Mouse (Mus musculus) neural tube, embryonic 10.5 days (tissue): ENCODE data around the gene Eif4a3.

ENCODE experiments used
- DNase-seq: peaks from one replicate; pipeline ENCODE4 v3.0.0-alpha.2; 2017; ENCODE audit warnings: low spot score; ENCODE audit errors: extremely low spot score

The Eif4a3 gene

DNA sequence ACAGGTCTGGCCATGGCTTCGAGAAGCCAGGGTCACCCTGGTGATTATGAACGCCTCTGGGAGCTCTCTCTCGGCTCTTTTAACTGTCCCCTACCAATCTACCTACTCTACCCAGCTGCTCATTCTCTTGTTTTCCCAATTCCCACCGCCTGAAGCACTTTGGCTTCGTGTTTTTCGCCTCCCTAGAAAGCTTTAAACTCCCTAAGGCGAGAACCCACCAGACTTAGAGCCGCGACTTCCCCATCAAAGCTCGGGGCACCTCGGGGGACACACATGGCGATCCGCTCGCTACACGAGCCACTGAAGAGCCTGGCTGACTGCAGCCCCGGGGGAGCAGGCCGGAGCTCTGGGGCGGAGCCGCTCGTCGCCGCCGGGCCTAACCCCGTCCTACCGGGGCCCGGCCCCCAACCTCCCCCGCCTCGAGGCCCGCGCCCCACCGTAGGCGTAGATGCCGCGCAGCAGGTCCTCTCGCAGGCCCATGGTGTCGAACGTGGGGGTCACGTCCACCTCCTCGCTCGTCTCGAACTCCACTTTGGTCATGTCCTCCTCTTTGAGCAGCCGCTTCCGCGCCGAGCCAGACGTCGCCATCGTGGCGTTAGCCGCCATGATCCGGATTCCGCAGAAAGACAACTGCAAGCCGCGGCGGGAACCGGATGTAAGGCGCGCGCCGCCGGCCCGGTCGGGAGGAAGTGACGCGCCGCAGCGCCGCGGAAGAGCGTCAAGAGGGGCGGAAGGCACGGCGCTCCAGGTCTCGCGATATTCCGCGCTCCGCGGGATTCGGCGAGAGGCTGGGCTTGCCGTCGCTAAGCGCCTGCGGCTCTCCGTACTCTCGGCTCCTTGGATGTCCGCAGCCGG lies at the start of gene Eif4a3:
Gene Eif4a3 (minus strand): TSS at position 699 of the 855 bp plus-strand sequence.
- peak; percentile 99 for DNase-seq

DNA sequence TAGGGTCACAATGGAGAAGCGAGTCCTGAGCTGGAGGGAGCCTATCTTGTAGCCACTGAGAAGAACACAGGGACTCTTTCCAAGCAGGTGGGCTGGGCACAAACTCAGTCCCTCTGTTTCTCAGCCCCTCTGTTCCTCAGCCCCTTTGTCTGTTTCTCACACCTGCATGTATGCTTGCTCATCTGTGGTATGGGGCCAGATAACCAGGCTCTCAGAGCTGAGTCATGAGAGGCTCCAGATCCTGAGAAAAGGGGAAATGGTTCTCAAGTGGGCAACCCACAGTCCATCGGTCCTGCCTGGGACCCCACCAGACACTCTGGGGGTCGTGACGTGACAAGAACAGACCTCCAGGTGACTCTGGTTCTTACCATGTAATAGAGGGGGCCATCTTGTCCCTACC lies 47.2 kb upstream of the Eif4a3 start:
- no peak for DNase-seq

DNA sequence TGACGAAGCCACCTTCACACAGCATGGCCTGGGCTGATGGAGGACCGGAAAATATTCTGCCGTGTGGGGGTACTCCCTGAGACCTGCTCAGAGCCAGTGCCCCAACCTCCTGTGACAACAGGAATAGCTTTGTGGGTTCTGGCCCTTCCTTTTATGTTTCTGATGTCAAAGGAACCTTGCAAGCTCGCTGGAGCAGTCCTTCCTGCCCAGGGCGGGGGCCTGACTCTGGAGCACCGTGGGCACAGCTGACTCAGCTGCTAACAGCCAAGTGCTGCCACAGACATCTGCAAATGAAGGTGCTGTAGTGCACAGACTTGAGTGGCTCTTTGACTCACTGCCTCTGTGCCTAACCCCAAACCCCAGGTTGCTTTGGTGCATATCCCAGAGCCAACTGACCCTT lies 45.0 kb upstream of the Eif4a3 start:
- DNase-seq, result no peak

- no peak for DNase-seq
Observed at GRCm38 (mm10) chr11:119344178-119344577, 44.3 kb upstream of the Eif4a3 start.

DNA sequence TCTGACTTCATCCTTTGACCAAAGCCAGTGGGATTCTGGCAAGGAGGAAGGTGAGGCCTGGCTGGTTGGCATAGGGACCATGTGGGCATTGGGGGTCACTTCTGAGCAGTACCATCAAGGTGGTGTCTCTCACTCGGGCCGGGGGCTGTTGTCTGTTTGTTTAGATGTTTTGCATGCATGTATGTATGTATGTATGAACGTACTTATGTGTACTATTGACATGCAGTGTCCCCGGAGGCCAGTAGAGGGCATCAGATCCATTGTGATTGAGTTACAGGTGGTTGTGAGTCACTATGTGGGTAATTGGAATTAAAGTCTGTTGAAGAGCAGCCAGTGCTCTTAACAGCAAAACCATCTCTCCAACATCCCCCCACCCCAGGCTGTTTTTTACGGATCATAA lies 39.7 kb upstream of the Eif4a3 start:
- DNase-seq, result peak; percentile 80

DNA sequence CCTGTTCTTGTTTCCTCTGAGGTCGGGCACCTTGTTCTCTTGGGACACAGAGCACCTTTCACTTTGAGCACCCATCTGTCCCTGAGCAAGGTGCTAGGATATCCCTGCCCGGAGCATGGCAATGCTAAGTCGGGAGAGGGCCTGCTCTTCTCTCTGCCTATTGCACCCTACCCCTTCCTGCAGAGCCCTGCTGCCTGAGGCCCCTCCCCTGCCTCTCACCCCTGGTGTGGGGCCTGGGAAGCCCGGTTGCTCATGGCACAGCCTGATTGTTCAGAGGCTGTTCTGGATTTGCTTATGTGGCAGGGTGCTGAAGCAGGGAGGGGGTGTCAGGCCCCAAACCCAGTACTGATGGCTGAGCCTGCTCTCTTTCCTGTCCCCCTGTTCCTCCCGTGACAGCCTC lies 39.3 kb upstream of the Eif4a3 start:
- DNase-seq, result no peak

DNA sequence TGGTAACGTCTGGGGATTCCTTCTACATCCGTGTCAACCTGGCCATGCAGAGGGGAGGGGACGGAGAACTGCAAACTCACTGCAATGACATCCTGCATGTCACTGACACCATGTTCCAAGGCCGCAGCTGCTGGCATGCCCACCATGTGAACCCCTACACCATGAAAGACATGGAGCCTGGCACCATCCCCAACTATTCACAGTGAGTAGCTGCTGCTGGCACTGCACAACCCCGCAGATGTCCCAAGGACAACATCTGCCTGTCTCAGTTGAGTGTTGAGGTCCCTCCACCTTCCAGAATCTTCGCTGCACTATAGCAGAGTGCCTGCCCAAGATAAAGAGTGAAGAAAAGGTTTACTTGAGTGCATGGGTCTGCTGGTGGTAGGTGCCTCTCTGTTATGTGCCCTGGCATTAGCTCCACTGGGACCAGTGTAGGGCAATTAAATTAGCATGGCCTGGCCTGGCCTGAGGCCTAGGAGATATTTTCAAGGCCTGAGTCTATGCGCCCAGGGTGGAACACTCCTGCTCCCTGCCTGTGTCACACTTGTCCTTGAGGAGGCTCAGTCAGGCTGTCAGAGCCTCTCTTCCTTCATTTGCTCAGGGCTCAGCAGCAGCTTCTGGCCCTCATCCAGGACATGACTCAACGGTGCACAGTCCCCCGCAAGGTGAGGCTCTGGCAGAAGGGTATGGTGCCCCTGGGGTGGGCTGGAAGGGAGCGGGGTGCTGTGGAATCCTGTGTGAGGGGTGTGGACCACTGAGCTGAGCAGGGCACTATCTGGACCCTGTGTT lies 38.6 kb upstream of the Eif4a3 start:
- no peak for DNase-seq

DNA sequence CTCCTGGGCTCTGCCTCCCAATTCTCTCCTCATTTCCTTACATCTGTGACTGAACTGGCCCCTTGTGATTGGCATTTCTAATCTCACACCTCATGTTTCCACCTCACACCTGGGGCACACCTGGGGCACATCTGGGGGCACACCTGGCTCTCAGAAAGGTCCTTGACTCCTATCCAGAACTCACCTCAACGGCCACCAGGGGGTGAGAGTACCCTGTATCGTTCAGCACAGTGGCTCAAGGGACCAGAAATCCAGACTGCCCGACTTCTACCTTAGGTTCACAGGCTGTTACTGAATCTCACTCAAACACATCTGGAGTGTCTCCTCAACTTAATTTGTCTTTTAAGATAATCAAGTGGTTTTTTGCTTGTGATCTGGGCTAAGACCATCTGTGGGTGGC lies 32.1 kb upstream of the Eif4a3 start:
- no peak for DNase-seq

DNA sequence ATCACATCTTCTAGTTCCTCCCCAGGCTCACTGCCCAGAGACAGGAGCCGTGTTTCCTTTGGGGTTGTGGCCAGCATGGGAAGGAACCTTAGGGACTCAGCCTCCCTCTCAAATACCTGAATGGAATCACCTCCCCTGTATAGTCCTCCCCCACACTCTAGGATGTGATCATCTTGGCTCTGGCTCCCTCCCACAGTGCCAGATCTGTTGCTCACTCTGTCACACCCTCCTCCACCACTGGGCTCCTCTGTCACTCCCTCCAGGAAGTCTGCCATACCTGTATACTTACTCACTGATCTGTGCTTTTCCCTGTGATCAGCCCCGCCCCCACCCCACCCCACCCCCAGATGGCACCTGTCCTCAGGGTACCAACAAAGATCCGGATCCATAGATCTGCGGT lies 30.7 kb upstream of the Eif4a3 start:
- DNase-seq, result no peak

GRCm38 (mm10) chr11:119325068-119325467 lies 25.2 kb upstream of the Eif4a3 start:
- DNase-seq, result no peak

- DNase-seq, result no peak
Observed at GRCm38 (mm10) chr11:119322521-119322920, 22.6 kb upstream of the Eif4a3 start.

DNA sequence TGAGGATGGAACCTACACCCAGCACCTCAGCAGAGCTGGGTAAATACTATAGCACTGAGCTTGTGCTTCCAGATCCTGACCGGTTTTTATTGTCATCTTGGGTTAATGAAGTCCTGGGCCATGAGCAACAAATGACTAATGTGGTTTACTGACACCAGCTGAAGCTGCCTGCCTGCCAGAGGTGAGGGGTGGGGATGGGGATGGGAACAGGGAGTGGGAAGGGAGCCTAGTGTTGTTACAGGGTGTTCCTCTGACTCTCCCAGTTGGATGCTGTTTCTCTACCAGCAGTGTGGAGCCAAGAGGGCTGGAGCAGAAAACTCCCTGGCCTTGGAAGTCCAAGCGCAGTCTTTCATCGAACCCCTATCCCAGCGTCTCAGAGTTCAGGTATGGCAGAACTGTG lies 16.8 kb upstream of the Eif4a3 start:
- DNase-seq, result no peak

DNA sequence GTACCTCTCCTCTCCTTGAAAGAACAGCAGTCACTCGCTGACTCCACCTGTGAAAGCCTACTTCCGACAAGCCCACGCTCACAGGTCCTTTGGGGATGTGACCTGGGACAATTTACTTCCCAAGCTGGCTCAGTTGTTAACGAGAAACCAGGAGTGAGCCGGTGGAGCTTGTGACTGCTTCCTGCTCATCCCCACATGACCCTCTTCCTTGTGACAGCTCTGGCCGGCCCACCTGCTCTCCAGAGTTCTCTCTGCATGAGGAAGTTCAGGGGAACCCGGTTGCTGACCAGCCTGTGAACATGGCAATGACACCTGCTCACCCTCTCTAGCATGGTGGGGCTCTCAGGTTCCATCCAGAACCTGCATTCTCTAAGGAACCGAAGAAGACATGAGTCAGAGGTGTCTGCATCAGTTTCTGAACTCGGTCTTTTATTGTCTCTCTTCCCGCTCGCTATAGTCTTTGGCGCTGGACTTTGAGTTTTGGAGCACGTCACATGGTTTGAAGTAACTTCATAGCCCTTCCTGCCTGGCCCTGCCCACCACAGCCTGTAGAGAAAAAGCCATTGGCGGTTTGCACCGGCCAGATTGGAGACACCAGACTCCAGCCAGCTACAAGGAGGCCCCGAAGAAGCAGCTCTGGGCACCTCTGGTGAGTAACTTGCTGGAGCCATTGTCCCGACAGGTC lies 14.5 kb upstream of the Eif4a3 start:
- DNase-seq, result no peak

- DNase-seq, result no peak
Observed at GRCm38 (mm10) chr11:119310621-119311020, 10.7 kb upstream of the Eif4a3 start.

DNA sequence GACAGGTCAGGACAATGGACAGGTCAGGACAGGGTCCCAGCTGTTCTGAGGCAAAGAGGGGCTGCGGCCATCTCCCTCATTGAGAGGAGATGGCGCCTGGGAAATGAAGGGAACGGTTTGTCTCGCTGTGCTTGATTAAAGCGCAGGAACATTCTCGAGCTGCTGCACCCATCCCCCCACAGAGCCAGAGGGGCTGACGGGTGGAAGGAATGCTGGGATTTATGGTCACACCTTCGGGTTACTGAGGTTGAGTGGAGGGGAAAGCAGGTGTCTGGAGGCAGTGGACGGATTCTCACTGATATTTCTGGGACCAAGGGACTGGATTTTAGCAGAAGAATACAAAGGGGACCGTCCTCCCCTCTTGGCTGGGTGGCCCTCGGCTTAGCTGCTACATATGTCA lies 8.0 kb upstream of the Eif4a3 start:
- DNase-seq, result no peak

GRCm38 (mm10) chr11:119307658-119307867 lies 7.7 kb upstream of the Eif4a3 start, which contains the start of gene Card14:
Gene Card14 (plus strand): TSS chr11:119307768.
- DNase-seq, result no peak

GRCm38 (mm10) chr11:119306762-119307657 lies 7.1 kb upstream of the Eif4a3 start:
- no peak for DNase-seq

DNA sequence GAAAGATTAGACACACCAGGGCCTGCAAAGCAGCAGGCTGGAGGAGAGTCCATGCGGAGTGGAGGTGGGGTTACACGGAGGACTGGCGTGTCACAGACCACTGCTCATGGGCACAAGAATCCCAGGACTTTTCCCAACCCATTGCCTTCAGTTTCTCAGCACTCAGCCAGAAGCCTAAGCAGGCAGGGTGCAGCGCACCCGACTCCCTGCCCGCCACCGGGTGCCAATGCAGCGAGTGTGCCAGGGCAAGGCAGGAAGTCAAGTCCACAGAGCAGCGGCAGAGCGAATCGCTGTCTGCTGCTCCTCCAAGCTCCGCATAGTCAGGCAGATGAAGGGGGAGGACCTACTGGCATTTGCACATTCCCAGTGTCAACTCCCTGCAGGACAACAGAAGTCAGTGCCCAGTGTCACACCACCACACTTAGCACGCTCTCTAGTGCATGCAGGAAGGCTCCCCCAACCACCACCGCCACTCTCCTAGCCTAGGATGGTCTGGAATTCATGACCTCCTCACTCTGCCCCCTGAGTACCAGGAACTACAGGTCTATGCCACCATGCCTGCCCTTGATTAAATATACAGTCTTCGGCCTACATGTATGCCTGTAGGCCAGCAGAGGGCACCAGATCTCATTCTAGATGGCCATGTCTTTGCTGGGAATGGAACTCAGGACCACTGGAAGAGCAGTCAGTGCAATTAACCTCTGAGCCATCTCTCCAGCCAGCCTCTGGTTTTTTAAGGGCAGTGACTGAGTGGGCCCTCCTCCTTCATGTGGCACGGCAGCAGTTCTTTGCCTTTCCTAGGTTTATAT lies 5.2 kb upstream of the Eif4a3 start:
- DNase-seq, result peak; percentile 55

- DNase-seq, result no peak
Observed at GRCm38 (mm10) chr11:119300986-119301385, 1.1 kb upstream of the Eif4a3 start.

- no peak for DNase-seq
Observed at GRCm38 (mm10) chr11:119300246-119300935, 502 bp upstream of the Eif4a3 start.
